Mouse (Mus musculus): ENCODE results near the gene Cd200r3.

GRCm38 (mm10) chr16:45016488-45016887 is 73.0 kb downstream of the Cd200r3 start:
- no peak for TF ChIP-seq POLR2A (IDR thresholded peaks at IDR 0.05; ENCODE audit: extremely low read depth, insufficient read depth, low read length)
- no peak for TF ChIP-seq CTCF (IDR thresholded peaks at IDR 0.05; ENCODE audit: extremely low read depth, insufficient read depth, low read length)

Data from cortical plate, adult 2 months (tissue).